Mouse (Mus musculus): Measurements from ENCODE around the gene Creb3l2. TPM values are rescaled to one million over a fixed set of nuclear protein-coding genes. Genes with fewer than 3 reads are reported as not detected.
A peak's percentile ranks its signal among the peaks of the same experiment; 100 is the strongest.
"Not testable (repeated sequence)": the region's sequence is repeated elsewhere in the genome, so short reads cannot be mapped to it uniquely, and the experiment has no call there.

Gene Creb3l2
- polyA plus RNA-seq, 1 experiment from 2014 or later = 33.5 TPM

GRCm38 (mm10) chr6:37463517-37464482 is 21.9 kb upstream of the Creb3l2 start:
- Histone ChIP-seq H3K27ac (peak overlapping the region; percentile 52; the same call in 1 of the 2 replicates), H3K4me3 (peak overlapping the region; percentile 58; the same call in 1 of the 2 replicates)
- WGBS = under 1% methylated on average over 7 of the region's 25 CpGs
- H3K27me3 ChIP-seq (ENCODE audit: insufficient read depth, poor library complexity, severe bottlenecking); H3K9me3 ChIP-seq; H3K4me1 ChIP-seq; H3K36me3 ChIP-seq: not testable (repeated sequence)
- DNase-seq (ENCODE audit: low spot score) = peak; percentile 93

GRCm38 (mm10) chr6:37460681-37461080 is 18.7 kb upstream of the Creb3l2 start:
- Histone ChIP-seq H3K27me3 (ENCODE audit: insufficient read depth, poor library complexity, severe bottlenecking) (0 out of 2 replicates have a peak, but pooled peaks cover 7% of the 10 kb centered on the region), H3K27ac (no peak overlapping the region), H3K4me1 (0 out of 2 replicates have a peak, but pooled peaks cover 3% of the 10 kb centered on the region), H3K9me3 (no peaks in the 10 kb centered on the region), H3K4me3 (no peak overlapping the region), H3K36me3 (no peaks in the 10 kb centered on the region)
- WGBS = 82% methylated on average over 6 of the region's 6 CpGs
- DNase-seq (ENCODE audit: low spot score) = no peak

GRCm38 (mm10) chr6:37459656-37460055 is 17.7 kb upstream of the Creb3l2 start:
- not testable (repeated sequence) for H3K27ac ChIP-seq; H3K4me3 ChIP-seq; DNase-seq (ENCODE audit: low spot score); H3K36me3 ChIP-seq; H3K4me1 ChIP-seq; H3K9me3 ChIP-seq; H3K27me3 ChIP-seq (ENCODE audit: insufficient read depth, poor library complexity, severe bottlenecking)
- 45% methylated on average over 9 of the region's 9 CpGs for WGBS

- H3K4me3 ChIP-seq = no peak overlapping the region
- no peaks in the 10 kb centered on the region for H3K9me3 ChIP-seq
- no peaks in the 10 kb centered on the region for H3K36me3 ChIP-seq
- H3K4me1 ChIP-seq = no peaks in the 10 kb centered on the region
- H3K27ac ChIP-seq = no peak overlapping the region
- 41% methylated on average over 10 of the region's 10 CpGs for WGBS
- no peak for DNase-seq (ENCODE audit: low spot score)
- 0 out of 2 replicates have a peak, but pooled peaks cover 7% of the 10 kb centered on the region for H3K27me3 ChIP-seq (ENCODE audit: insufficient read depth, poor library complexity, severe bottlenecking)
Measured at GRCm38 (mm10) chr6:37457990-37458655, 16.2 kb upstream of the Creb3l2 start.

- no peak overlapping the region for H3K27ac ChIP-seq
- no peaks in the 10 kb centered on the region for H3K27me3 ChIP-seq (ENCODE audit: insufficient read depth, poor library complexity, severe bottlenecking)
- H3K4me3 ChIP-seq = no peak overlapping the region
- no peak for DNase-seq (ENCODE audit: low spot score)
- 54% methylated on average over 5 of the region's 5 CpGs for WGBS
- no peaks in the 10 kb centered on the region for H3K9me3 ChIP-seq
- no peaks in the 10 kb centered on the region for H3K4me1 ChIP-seq
- no peaks in the 10 kb centered on the region for H3K36me3 ChIP-seq
Measured at GRCm38 (mm10) chr6:37455540-37455939, 13.6 kb upstream of the Creb3l2 start.

- no peak for DNase-seq (ENCODE audit: low spot score)
- Histone ChIP-seq H3K36me3 (no peaks in the 10 kb centered on the region), H3K9me3 (no peaks in the 10 kb centered on the region), H3K4me1 (no peaks in the 10 kb centered on the region), H3K27ac (no peak overlapping the region), H3K4me3 (no peak overlapping the region), H3K27me3 (ENCODE audit: insufficient read depth, poor library complexity, severe bottlenecking) (no peaks in the 10 kb centered on the region)
- 79% methylated on average over 4 of the region's 4 CpGs for WGBS
Measured at GRCm38 (mm10) chr6:37453047-37453446, 11.1 kb upstream of the Creb3l2 start.

DNA sequence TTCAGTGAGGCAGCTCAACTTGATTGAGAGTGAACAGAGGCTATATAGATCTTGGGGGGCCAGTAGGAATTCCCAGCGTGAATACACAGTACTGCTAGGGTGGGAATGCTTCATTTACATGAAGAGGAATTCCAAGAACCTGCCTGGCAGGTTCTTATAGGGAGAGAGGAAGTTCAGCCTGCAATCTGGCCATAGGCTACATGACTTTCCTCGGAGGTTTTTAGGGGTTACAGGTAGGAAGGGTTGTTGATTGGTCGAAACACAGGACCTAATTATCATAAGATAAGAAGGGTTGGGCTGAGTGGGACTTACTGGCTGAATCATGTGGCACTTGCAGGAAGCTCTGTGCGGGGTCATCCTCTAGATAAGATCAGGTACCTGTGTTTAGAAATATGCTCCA is 9.7 kb upstream of the Creb3l2 start:
- no peak for DNase-seq (ENCODE audit: low spot score)
- Histone ChIP-seq H3K4me3 (no peak overlapping the region), H3K4me1 (no peaks in the 10 kb centered on the region), H3K27me3 (ENCODE audit: insufficient read depth, poor library complexity, severe bottlenecking) (no peaks in the 10 kb centered on the region), H3K36me3 (no peaks in the 10 kb centered on the region), H3K9me3 (no peaks in the 10 kb centered on the region), H3K27ac (no peak overlapping the region)
- 48% methylated on average over 4 of the region's 4 CpGs for WGBS

DNA sequence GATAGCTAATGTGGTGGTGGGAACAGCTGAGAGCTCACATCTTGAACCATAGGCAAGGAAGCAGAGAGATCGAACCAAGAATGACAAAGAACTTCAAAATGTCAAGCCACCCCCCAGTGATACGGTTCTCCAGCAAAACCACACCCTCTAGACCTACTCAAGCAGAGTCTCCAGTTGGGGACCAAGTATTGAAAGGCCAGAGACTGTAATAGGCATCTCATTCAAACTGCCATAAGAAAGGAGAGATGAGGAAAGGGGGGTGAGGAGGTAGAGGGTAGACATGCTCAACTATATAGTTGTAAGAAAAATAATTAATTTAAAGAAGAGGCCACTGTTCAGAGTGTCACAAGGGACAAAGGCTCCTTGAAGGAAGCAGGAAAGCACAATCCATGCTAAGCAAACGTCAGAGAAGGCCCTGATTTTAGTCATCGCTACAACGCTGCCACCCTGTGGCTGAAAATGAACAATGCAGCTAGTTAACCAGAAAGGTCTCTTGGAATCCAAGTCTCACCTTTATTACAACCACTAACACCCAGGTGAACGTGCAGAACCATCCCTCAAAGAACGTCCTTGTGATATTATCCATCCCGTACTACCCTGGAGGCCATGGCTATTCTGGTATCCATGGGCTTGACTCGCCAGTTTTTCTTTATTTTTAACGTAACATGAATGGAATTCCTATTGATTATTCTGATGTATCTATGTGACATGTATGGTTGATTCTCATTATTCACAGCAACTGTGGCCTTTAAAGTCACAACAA is 5.9 kb upstream of the Creb3l2 start:
- no peaks in the 10 kb centered on the region; the same call in 1 of the 2 replicates for H3K9me3 ChIP-seq
- H3K4me1 ChIP-seq = no peaks in the 10 kb centered on the region
- H3K4me3 ChIP-seq = no peak overlapping the region
- WGBS = 24% methylated on average over 10 of the region's 10 CpGs
- H3K36me3 ChIP-seq = no peaks in the 10 kb centered on the region
- DNase-seq (ENCODE audit: low spot score) = no peak
- peak overlapping the region; percentile 47; the same call in 1 of the 2 replicates for H3K27ac ChIP-seq
- H3K27me3 ChIP-seq (ENCODE audit: insufficient read depth, poor library complexity, severe bottlenecking) = no peaks in the 10 kb centered on the region

- H3K27me3 ChIP-seq (ENCODE audit: insufficient read depth, poor library complexity, severe bottlenecking) = no peaks in the 10 kb centered on the region
- peak overlapping the region; percentile 96 for H3K4me3 ChIP-seq
- H3K4me1 ChIP-seq = peaks cover 27% of the 10 kb centered on the region
- H3K36me3 ChIP-seq = peaks cover 4% of the 10 kb centered on the region; the same call in 1 of the 2 replicates
- no peak for DNase-seq (ENCODE audit: low spot score)
- no peaks in the 10 kb centered on the region; the same call in 1 of the 2 replicates for H3K9me3 ChIP-seq
- peak overlapping the region; percentile 97 for H3K27ac ChIP-seq
- 46% methylated on average over 4 of the region's 4 CpGs for whole genome bisulfite sequencing
Measured at GRCm38 (mm10) chr6:37442781-37443180, 835 bp upstream of the Creb3l2 start.

DNA sequence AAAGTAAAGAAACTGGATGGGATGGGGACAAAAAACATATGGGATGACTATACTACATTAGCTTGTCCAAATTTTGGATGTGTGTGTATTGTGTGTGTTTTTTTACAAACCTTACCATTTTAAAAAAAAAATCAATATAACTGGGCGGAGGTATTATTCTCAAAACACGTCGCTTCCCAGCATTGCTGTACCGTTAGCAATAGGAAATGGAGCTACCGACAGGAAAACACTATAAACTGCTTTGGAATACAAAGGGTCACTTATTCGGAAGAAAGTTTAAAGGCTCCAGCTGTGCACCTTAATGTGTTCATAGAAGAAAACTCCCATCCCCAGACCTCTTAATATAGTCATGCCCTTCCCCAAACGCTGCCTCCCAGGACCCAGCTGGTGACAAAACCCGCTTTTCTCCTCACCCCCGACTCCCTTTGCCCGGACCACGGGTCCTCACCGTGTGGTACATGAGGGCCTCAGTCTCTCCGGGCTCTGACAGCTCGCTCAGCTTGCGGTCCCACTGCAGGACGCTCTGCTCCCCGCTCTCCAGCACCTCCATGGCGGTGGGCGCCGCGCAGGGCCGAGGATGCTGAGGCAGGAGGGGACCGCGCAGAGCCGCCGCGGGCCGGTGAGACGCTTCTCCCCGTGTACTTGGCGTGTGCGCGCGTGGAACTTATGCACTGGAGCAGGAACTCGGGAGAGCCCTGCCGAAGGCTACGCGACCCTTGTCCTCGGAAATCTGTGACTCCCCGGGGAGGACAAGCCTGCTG is 515 bp downstream of the Creb3l2 start:
- H3K4me1 ChIP-seq = peaks cover 35% of the 10 kb centered on the region
- no peaks in the 10 kb centered on the region for H3K27me3 ChIP-seq (ENCODE audit: insufficient read depth, poor library complexity, severe bottlenecking)
- peaks cover 11% of the 10 kb centered on the region; the same call in 1 of the 2 replicates for H3K36me3 ChIP-seq
- 1% methylated on average over 40 of the region's 40 CpGs for WGBS
- DNase-seq (ENCODE audit: low spot score) = no peak
- peak overlapping the region; percentile 96 for H3K4me3 ChIP-seq
- H3K9me3 ChIP-seq = no peaks in the 10 kb centered on the region; the same call in 1 of the 2 replicates
- peak overlapping the region; percentile 97 for H3K27ac ChIP-seq

GRCm38 (mm10) chr6:37440491-37441250 is 1.3 kb downstream of the Creb3l2 start:
- H3K36me3 ChIP-seq = peaks cover 15% of the 10 kb centered on the region; the same call in 1 of the 2 replicates
- peak overlapping the region; percentile 97 for H3K27ac ChIP-seq
- peak overlapping the region; percentile 96 for H3K4me3 ChIP-seq
- no peak for DNase-seq (ENCODE audit: low spot score)
- no peaks in the 10 kb centered on the region for H3K27me3 ChIP-seq (ENCODE audit: insufficient read depth, poor library complexity, severe bottlenecking)
- no peaks in the 10 kb centered on the region; the same call in 1 of the 2 replicates for H3K9me3 ChIP-seq
- 5% methylated on average over 12 of the region's 12 CpGs for WGBS
- peaks cover 42% of the 10 kb centered on the region for H3K4me1 ChIP-seq
